In the genomic region with DNA sequence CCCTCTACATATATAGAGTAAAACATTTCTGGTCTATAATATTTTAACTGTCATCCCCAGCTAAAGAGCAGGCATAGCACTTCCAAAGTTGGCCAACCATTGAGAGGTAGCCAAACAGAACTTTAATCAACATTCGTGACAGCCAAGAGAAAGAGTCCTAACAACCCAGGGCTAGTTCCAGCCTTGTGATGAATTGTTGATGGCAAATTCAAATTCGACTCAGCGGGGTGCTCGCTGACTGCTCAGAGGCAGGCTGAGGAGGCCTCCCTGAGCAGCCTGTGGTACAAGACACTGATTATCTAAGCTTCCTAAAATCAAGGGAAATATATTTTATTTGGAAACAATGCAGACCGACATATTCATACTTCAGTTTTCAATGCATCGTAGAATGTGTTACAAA, we compare ENCODE assay signal across 25 mouse cellular contexts.
DNase-seq lines count a peak whose midpoint lies in the region; ATAC-seq and TF ChIP-seq lines count a peak whose summit lies in the region.
"Had no signal": no experiment of that assay in that cellular context is flagged by ENCODE, and none has a peak within 500 bp of the region (broad histone marks: within the 10 kb centered on the region; RNA-seq: fewer than 3 reads in every experiment).

No protein-coding gene starts in this region.

- H3K9ac ChIP-seq in forebrain, postnatal 0 days: no peak overlapping the region
- H3K9ac ChIP-seq in forebrain, embryonic 14.5 days (ENCODE audit: low read length): no peak overlapping the region
- no peak overlapping the region for H3K9ac ChIP-seq in hindbrain, postnatal 0 days (replicated peaks; ENCODE audit: low read length)
- H3K9ac ChIP-seq: heart, embryonic 12.5 days; liver, embryonic 15.5 days; lung, embryonic 15.5 days had no signal

- H3K27ac ChIP-seq in forebrain, postnatal 0 days (ENCODE audit: low read depth, low read length): no peak overlapping the region
- no peak overlapping the region for H3K27ac ChIP-seq in forebrain, embryonic 14.5 days (ENCODE audit: low read depth, low read length)
- H3K27ac ChIP-seq in hindbrain, postnatal 0 days: peak overlapping the region; percentile 41; the same call in 1 of the 2 replicates
- H3K27ac ChIP-seq: forebrain, embryonic 10.5 days; left cerebral cortex, adult 2 months; limb, embryonic 10.5 days; liver, embryonic 15.5 days; lung, embryonic 15.5 days had no signal

- H3K27me3 ChIP-seq in forebrain, postnatal 0 days (ENCODE audit: insufficient read depth, low read length): no peaks in the 10 kb centered on the region
- H3K27me3 ChIP-seq in forebrain, embryonic 14.5 days (replicated peaks; ENCODE audit: control insufficient read depth, insufficient read depth, low read length): no peaks in the 10 kb centered on the region
- no peaks in the 10 kb centered on the region for H3K27me3 ChIP-seq in hindbrain, postnatal 0 days (ENCODE audit: insufficient read depth, low read length)
- H3K27me3 ChIP-seq: CH12.LX; heart, embryonic 12.5 days; liver, embryonic 15.5 days; lung, embryonic 15.5 days; megakaryocyte, embryonic 14.5 days had no signal

- intact Hi-C loops in left cerebral cortex, postnatal 4 days (cut with DNase I): no loop called here
- intact Hi-C loops in left cerebral cortex, postnatal 10 days (cut with DNase I): no loop called here

- TF ChIP-seq CTCF in forebrain, postnatal 0 days (IDR thresholded peaks at IDR 0.05; ENCODE audit: low read depth): no peak
- no peak for TF ChIP-seq CTCF in hindbrain, postnatal 0 days (IDR thresholded peaks at IDR 0.05; ENCODE audit: low read depth)

- H3K9me3 ChIP-seq in forebrain, postnatal 0 days (ENCODE audit: low read length): no peaks in the 10 kb centered on the region
- H3K9me3 ChIP-seq in forebrain, embryonic 14.5 days (replicated peaks; ENCODE audit: control insufficient read depth, low read length): no peaks in the 10 kb centered on the region
- H3K9me3 ChIP-seq in hindbrain, postnatal 0 days (ENCODE audit: low read length): no peaks in the 10 kb centered on the region
- H3K9me3 ChIP-seq: G1E; limb, embryonic 10.5 days; liver, embryonic 15.5 days; lung, embryonic 15.5 days had no signal

- 60% methylated on average over 6 of the region's 6 CpGs for WGBS in forebrain, postnatal 0 days
- 70% methylated on average over 6 of the region's 6 CpGs for WGBS in forebrain, embryonic 14.5 days
- whole genome bisulfite sequencing in hindbrain, postnatal 0 days: 39% methylated on average over 6 of the region's 6 CpGs

- no peak overlapping the region for H3K4me3 ChIP-seq in forebrain, postnatal 0 days (ENCODE audit: low read depth, low read length)
- no peak overlapping the region for H3K4me3 ChIP-seq in forebrain, embryonic 14.5 days (ENCODE audit: low read depth, low read length)
- H3K4me3 ChIP-seq in hindbrain, postnatal 0 days (ENCODE audit: low read length): no peak overlapping the region
- H3K4me3 ChIP-seq: forebrain, embryonic 10.5 days; heart, embryonic 12.5 days; left cerebral cortex, adult 2 months; limb, embryonic 10.5 days; liver, embryonic 15.5 days; lung, embryonic 15.5 days; megakaryocyte, embryonic 14.5 days had no signal

- no peaks in the 10 kb centered on the region for H3K4me1 ChIP-seq in forebrain, postnatal 0 days (ENCODE audit: insufficient read depth)
- H3K4me1 ChIP-seq in forebrain, embryonic 14.5 days (ENCODE audit: control insufficient read depth, insufficient read depth, low read length): no peaks in the 10 kb centered on the region
- no peaks in the 10 kb centered on the region; the same call in 1 of the 2 replicates for H3K4me1 ChIP-seq in hindbrain, postnatal 0 days (ENCODE audit: insufficient read depth, low read length)
- H3K4me1 ChIP-seq: forebrain, embryonic 10.5 days; heart, embryonic 12.5 days; limb, embryonic 10.5 days; liver, embryonic 15.5 days; lung, embryonic 15.5 days; megakaryocyte, embryonic 14.5 days had no signal

- ATAC-seq in forebrain, postnatal 0 days: peak; percentile 56; the same call in 1 of the 2 replicates
- ATAC-seq in forebrain, embryonic 14.5 days: no peak
- ATAC-seq in hindbrain, postnatal 0 days: peak; percentile 75
- ATAC-seq: Patski had no signal

- no peak overlapping the region for H3K4me2 ChIP-seq in forebrain, postnatal 0 days (ENCODE audit: low read depth)
- no peak overlapping the region for H3K4me2 ChIP-seq in forebrain, embryonic 14.5 days (ENCODE audit: low read length)
- no peak overlapping the region for H3K4me2 ChIP-seq in hindbrain, postnatal 0 days (ENCODE audit: low read depth, low read length)
- H3K4me2 ChIP-seq: heart, embryonic 12.5 days; liver, embryonic 15.5 days; lung, embryonic 15.5 days had no signal

- DNase-seq in forebrain, postnatal 0 days: peak; percentile 24
- DNase-seq in forebrain, embryonic 14.5 days (ENCODE audit: low spot score): no peak
- peak; percentile 71 for DNase-seq in left cerebral cortex, postnatal 4 days
- no peak for DNase-seq in left cerebral cortex, postnatal 10 days (ENCODE audit: extremely low spot score in 1 of 2, low spot score in 2 of 2)
- DNase-seq in brain, adult 2 months (ENCODE audit: low read depth, low spot score): peak; percentile 20
- peak; percentile 59 for DNase-seq in hindbrain, postnatal 0 days (ENCODE audit: low spot score)
- no peak for DNase-seq in right cerebral cortex, postnatal 25 days
- DNase-seq: adrenal gland, adult 2 months; B cell, adult 2 months; gastrocnemius, postnatal 14 days; heart, adult 18-20 months; heart, postnatal 10 days; kidney, adult 11 months; liver; lung, postnatal 36 days had no signal

- H3K36me3 ChIP-seq in forebrain, postnatal 0 days (ENCODE audit: insufficient read depth): no peaks in the 10 kb centered on the region
- H3K36me3 ChIP-seq in forebrain, embryonic 14.5 days (ENCODE audit: control insufficient read depth, insufficient read depth, low read length): no peaks in the 10 kb centered on the region
- no peaks in the 10 kb centered on the region for H3K36me3 ChIP-seq in hindbrain, postnatal 0 days (ENCODE audit: insufficient read depth, low read length)
- H3K36me3 ChIP-seq: forebrain, embryonic 10.5 days; G1E; heart, embryonic 12.5 days; limb, embryonic 10.5 days; liver, embryonic 15.5 days; lung, embryonic 15.5 days had no signal

Comparison
In these comparisons a context has a peak if more than half of its experiments do, and no peak if none do; other contexts are left out.
1. DNase-seq: peak in forebrain, postnatal 0 days (single experiment), left cerebral cortex, postnatal 4 days (single experiment), brain, adult 2 months (single experiment) and hindbrain, postnatal 0 days (single experiment); none in forebrain, embryonic 14.5 days (single experiment), left cerebral cortex, postnatal 10 days (0 of 2) and right cerebral cortex, postnatal 25 days (single experiment).